Comparison of ENCODE assay signal across 36 mouse cellular contexts in genomic region chr3:137649112-137649511, GRCm38 (mm10). TPM values are rescaled to one million over a fixed set of nuclear protein-coding genes. Genes with fewer than 3 reads are reported as not detected.
DNase-seq lines count a peak whose midpoint lies in the region; ATAC-seq lines count a peak whose summit lies in the region.
"Had no signal": no experiment of that assay in that cellular context is flagged by ENCODE, and none has a peak within 500 bp of the region (broad histone marks: within the 10 kb centered on the region; RNA-seq: fewer than 3 reads in every experiment).

No protein-coding gene starts in this region.

- 28% methylated on average over 5 of the region's 5 CpGs for WGBS in forebrain, embryonic 13.5 days
- 14% methylated on average over 5 of the region's 5 CpGs for WGBS in forebrain, embryonic 15.5 days
- 77% methylated on average over 5 of the region's 5 CpGs for WGBS in midbrain, embryonic 11.5 days
- 31% methylated on average over 5 of the region's 5 CpGs for WGBS in midbrain, embryonic 16.5 days
- WGBS in limb, embryonic 10.5 days, result 89% methylated on average over 5 of the region's 5 CpGs

- 0 out of 2 replicates have a peak, but pooled peaks cover 3% of the 10 kb centered on the region for H3K4me1 ChIP-seq in forebrain, embryonic 13.5 days
- peaks cover 12% of the 10 kb centered on the region for H3K4me1 ChIP-seq in forebrain, embryonic 15.5 days
- H3K4me1 ChIP-seq in midbrain, embryonic 11.5 days (ENCODE audit: control insufficient read depth, insufficient read depth, low read length), result no peaks in the 10 kb centered on the region
- H3K4me1 ChIP-seq in midbrain, embryonic 16.5 days (ENCODE audit: control insufficient read depth, insufficient read depth, low read length), result no peaks in the 10 kb centered on the region
- H3K4me1 ChIP-seq in limb, embryonic 10.5 days, result peaks cover 22% of the 10 kb centered on the region
- H3K4me1 ChIP-seq: embryonic facial prominence, embryonic 13.5 days; intestine, embryonic 15.5 days; liver, embryonic 15.5 days had no signal

- H3K36me3 ChIP-seq in forebrain, embryonic 13.5 days (ENCODE audit: poor library complexity, severe bottlenecking), result no peaks in the 10 kb centered on the region
- no peaks in the 10 kb centered on the region for H3K36me3 ChIP-seq in forebrain, embryonic 15.5 days
- H3K36me3 ChIP-seq in midbrain, embryonic 11.5 days (ENCODE audit: control insufficient read depth, insufficient read depth, low read length), result no peaks in the 10 kb centered on the region
- H3K36me3 ChIP-seq in midbrain, embryonic 16.5 days (ENCODE audit: control insufficient read depth, insufficient read depth, low read length), result no peaks in the 10 kb centered on the region
- H3K36me3 ChIP-seq in limb, embryonic 10.5 days, result no peaks in the 10 kb centered on the region
- H3K36me3 ChIP-seq: embryonic facial prominence, embryonic 13.5 days; G1E; intestine, embryonic 15.5 days; limb, embryonic 12.5 days; liver, embryonic 15.5 days had no signal

- 0 out of 2 replicates have a peak overlapping the region, but pooled peaks have one; percentile 25 for H3K27ac ChIP-seq in forebrain, embryonic 13.5 days
- H3K27ac ChIP-seq in forebrain, embryonic 15.5 days (replicated peaks), result no peak overlapping the region
- H3K27ac ChIP-seq in midbrain, embryonic 11.5 days (ENCODE audit: low read depth, low read length), result no peak overlapping the region
- no peak overlapping the region for H3K27ac ChIP-seq in midbrain, embryonic 16.5 days (ENCODE audit: low read length)
- no peak overlapping the region for H3K27ac ChIP-seq in limb, embryonic 10.5 days
- H3K27ac ChIP-seq: embryonic facial prominence, embryonic 13.5 days; hindbrain, postnatal 0 days; intestine, embryonic 15.5 days; limb, embryonic 12.5 days; liver, embryonic 15.5 days had no signal

- peak; percentile 61 for DNase-seq in midbrain, embryonic 11.5 days (ENCODE audit: low spot score, missing footprints)
- peak; percentile 17 for DNase-seq in brain, adult 2 months (ENCODE audit: low read depth, low spot score)
- DNase-seq in limb, embryonic 10.5 days (ENCODE audit: low spot score), result peak; percentile 13
- DNase-seq in lung, postnatal 4 days, result no peak
- DNase-seq: adrenal gland, postnatal 14 days; cerebellum, adult 18-20 months; cerebellum, postnatal 10 days; gastrocnemius, postnatal 14 days; heart, postnatal 14 days; kidney, adult 2 months; kidney, postnatal 36 days; layer of hippocampus, postnatal 36 days; lung, embryonic 14.5 days; retina, postnatal 1 day; right cerebral cortex, postnatal 25 days; spleen, adult 18-20 months; thymus, adult 18-20 months; thymus, postnatal 25 days had no signal

- H3K9ac ChIP-seq in forebrain, embryonic 13.5 days, result no peak overlapping the region
- no peak overlapping the region for H3K9ac ChIP-seq in forebrain, embryonic 15.5 days (replicated peaks)
- H3K9ac ChIP-seq in midbrain, embryonic 11.5 days (ENCODE audit: low read length), result no peak overlapping the region
- no peak overlapping the region for H3K9ac ChIP-seq in midbrain, embryonic 16.5 days (ENCODE audit: low read depth, low read length)
- H3K9ac ChIP-seq: embryonic facial prominence, embryonic 13.5 days; intestine, embryonic 15.5 days; limb, embryonic 12.5 days; liver, embryonic 15.5 days; lung, embryonic 14.5 days had no signal

- peak; percentile 56 for ATAC-seq in forebrain, embryonic 13.5 days
- no peak; the same call in 1 of the 2 replicates for ATAC-seq in forebrain, embryonic 15.5 days (replicated peaks)
- ATAC-seq in midbrain, embryonic 11.5 days (ENCODE audit: low FRiP score), result no peak
- ATAC-seq in midbrain, embryonic 16.5 days, result no peak
- ATAC-seq: hindbrain, postnatal 0 days; intestine, embryonic 15.5 days; Patski had no signal

- no peaks in the 10 kb centered on the region for H3K9me3 ChIP-seq in forebrain, embryonic 13.5 days (replicated peaks)
- H3K9me3 ChIP-seq in forebrain, embryonic 15.5 days, result no peaks in the 10 kb centered on the region
- H3K9me3 ChIP-seq in midbrain, embryonic 11.5 days (ENCODE audit: control insufficient read depth, low read length), result no peaks in the 10 kb centered on the region
- no peaks in the 10 kb centered on the region for H3K9me3 ChIP-seq in midbrain, embryonic 16.5 days (replicated peaks; ENCODE audit: control insufficient read depth, low read length, poor library complexity, severe bottlenecking)
- no peaks in the 10 kb centered on the region for H3K9me3 ChIP-seq in limb, embryonic 10.5 days (replicated peaks)
- H3K9me3 ChIP-seq: embryonic facial prominence, embryonic 13.5 days; G1E; intestine, embryonic 15.5 days; limb, embryonic 12.5 days; liver, embryonic 15.5 days had no signal

- no peaks in the 10 kb centered on the region for H3K27me3 ChIP-seq in forebrain, embryonic 13.5 days
- no peaks in the 10 kb centered on the region for H3K27me3 ChIP-seq in forebrain, embryonic 15.5 days
- H3K27me3 ChIP-seq in midbrain, embryonic 11.5 days (ENCODE audit: control insufficient read depth, insufficient read depth, low read length), result no peaks in the 10 kb centered on the region
- no peaks in the 10 kb centered on the region for H3K27me3 ChIP-seq in midbrain, embryonic 16.5 days (ENCODE audit: control insufficient read depth, insufficient read depth, low read depth, low read length)
- no peaks in the 10 kb centered on the region for H3K27me3 ChIP-seq in limb, embryonic 10.5 days (ENCODE audit: low read depth, poor library complexity, severe bottlenecking)
- H3K27me3 ChIP-seq: embryonic facial prominence, embryonic 13.5 days; intestine, embryonic 15.5 days; limb, embryonic 12.5 days; liver, embryonic 15.5 days; Patski had no signal

- H3K4me2 ChIP-seq in forebrain, embryonic 13.5 days, result no peak overlapping the region
- no peak overlapping the region for H3K4me2 ChIP-seq in forebrain, embryonic 15.5 days (replicated peaks)
- no peak overlapping the region for H3K4me2 ChIP-seq in midbrain, embryonic 11.5 days
- H3K4me2 ChIP-seq in midbrain, embryonic 16.5 days (ENCODE audit: low read length), result no peak overlapping the region
- H3K4me2 ChIP-seq: embryonic facial prominence, embryonic 13.5 days; intestine, embryonic 15.5 days; limb, embryonic 12.5 days; liver, embryonic 15.5 days; lung, embryonic 14.5 days had no signal

- no peak overlapping the region for H3K4me3 ChIP-seq in forebrain, embryonic 13.5 days
- no peak overlapping the region for H3K4me3 ChIP-seq in forebrain, embryonic 15.5 days
- H3K4me3 ChIP-seq in midbrain, embryonic 11.5 days (ENCODE audit: low read depth, low read length), result no peak overlapping the region
- no peak overlapping the region for H3K4me3 ChIP-seq in midbrain, embryonic 16.5 days (ENCODE audit: low read depth, low read length)
- H3K4me3 ChIP-seq in limb, embryonic 10.5 days, result no peak overlapping the region
- H3K4me3 ChIP-seq: embryonic facial prominence, embryonic 13.5 days; intestine, embryonic 15.5 days; limb, embryonic 12.5 days; liver, embryonic 15.5 days; myocyte had no signal

RNA-seq across cellular contexts. Expression of gene Gm21962, which starts 22.2 kb away (rescaled TPM):
- not detected in 2 replicates for polyA plus RNA-seq in forebrain, embryonic 13.5 days (2015; fragmentation: Nextera tagmentation; extraction: Ambion mirVana)
- not detected in 2 replicates for polyA plus RNA-seq in forebrain, embryonic 15.5 days (2015; fragmentation: Nextera tagmentation; extraction: Ambion mirVana)
- not detected in 2 replicates for polyA plus RNA-seq in midbrain, embryonic 11.5 days (2014; fragmentation: Nextera tagmentation; extraction: Ambion mirVana)
- not detected in 2 replicates for polyA plus RNA-seq in midbrain, embryonic 16.5 days (2015; fragmentation: Nextera tagmentation; extraction: Ambion mirVana)
- not detected in 2 replicates for polyA plus RNA-seq in limb, embryonic 10.5 days (2016; fragmentation: Nextera tagmentation; extraction: Ambion mirVana)
- polyA plus RNA-seq: embryonic facial prominence, embryonic 13.5 days; G1E; heart, embryonic 14.5 days; hindbrain, embryonic 11.5 days; hindbrain, postnatal 0 days; intestine, embryonic 15.5 days; kidney, adult 2 months; kidney, embryonic 16.5 days; limb, embryonic 12.5 days; liver, adult 2 months; liver, embryonic 15.5 days; lung, embryonic 14.5 days; midbrain, postnatal 0 days; myocyte; neural tube, embryonic 14.5 days; Patski; stomach, embryonic 16.5 days had no signal

RNA-seq across cellular contexts. Expression of gene Ddit4l, which starts 27.7 kb away (rescaled TPM):
- polyA plus RNA-seq in forebrain, embryonic 13.5 days (2015; fragmentation: Nextera tagmentation; extraction: Ambion mirVana), result 9.7 and 12.8 TPM in 2 replicates
- polyA plus RNA-seq in forebrain, embryonic 15.5 days (2015; fragmentation: Nextera tagmentation; extraction: Ambion mirVana), result 8.2 and 9.1 TPM in 2 replicates
- polyA plus RNA-seq in midbrain, embryonic 11.5 days (2014; fragmentation: Nextera tagmentation; extraction: Ambion mirVana), result 13.7 and 16.8 TPM in 2 replicates
- 6.5 and 7.7 TPM in 2 replicates for polyA plus RNA-seq in midbrain, embryonic 16.5 days (2015; fragmentation: Nextera tagmentation; extraction: Ambion mirVana)
- 3.8 and 6.3 TPM in 2 replicates for polyA plus RNA-seq in limb, embryonic 10.5 days (2016; fragmentation: Nextera tagmentation; extraction: Ambion mirVana)
- polyA plus RNA-seq: G1E had no signal

Comparison
In these comparisons a context has a peak if more than half of its experiments do, and no peak if none do; other contexts are left out.
1. DNase-seq: peak in midbrain, embryonic 11.5 days (single experiment), brain, adult 2 months (single experiment) and limb, embryonic 10.5 days (single experiment); none in lung, postnatal 4 days (0 of 2).